Mouse (Mus musculus) hindbrain, postnatal 0 days (tissue): Measurements from ENCODE around the gene Atp5f1. TPM values are rescaled to one million over a fixed set of nuclear protein-coding genes. Genes with fewer than 3 reads are reported as not detected.
A peak's percentile ranks its signal among the peaks of the same experiment; 100 is the strongest.

Experiments used
- ATAC-seq: fragments of 200-750 bp; cut with Nextera tagmentation; 2 replicates; pipeline ENCODE4 v1.8.0; 2017; ENCODE audit warnings: mild to moderate bottlenecking, moderate TSS enrichment, moderate library complexity
- DNase-seq: peaks from one replicate; pipeline ENCODE4 v3.0.0-alpha.2; 2015; ENCODE audit warnings: low spot score
- H3K27ac ChIP-seq: fragments of 300-500 bp; sonication (generic); 2 replicates; pipeline ENCODE4 v1.5.1; 2014; ENCODE audit warnings: mild to moderate bottlenecking
- H3K27me3 ChIP-seq: fragments of 300-500 bp; sonication (generic); 2 replicates; pipeline ENCODE4 v1.6.1; 2014; ENCODE audit warnings: low read length, mixed read lengths; ENCODE audit not compliant: insufficient read depth
- H3K36me3 ChIP-seq: fragments of 300-500 bp; sonication (generic); 2 replicates; pipeline ENCODE4 v1.6.1; 2014; ENCODE audit warnings: low read length, mixed read lengths; ENCODE audit not compliant: insufficient read depth
- H3K4me1 ChIP-seq: fragments of 300-500 bp; sonication (generic); 2 replicates; pipeline ENCODE4 v1.6.1; 2014; ENCODE audit warnings: antibody characterized with exemption, low read length, mixed read lengths; ENCODE audit not compliant: insufficient read depth
- H3K4me2 ChIP-seq: fragments of 300-500 bp; sonication (generic); 2 replicates; pipeline ENCODE4 v1.6.1; 2014; ENCODE audit warnings: low read depth, mild to moderate bottlenecking, low read length, moderate library complexity, mixed read lengths
- H3K4me3 ChIP-seq: fragments of 300-500 bp; sonication (generic); 2 replicates; pipeline ENCODE4 v1.5.1; 2014; ENCODE audit warnings: low read length
- H3K9ac ChIP-seq: fragments of 300-500 bp; sonication (generic); replicated peaks from 2 replicates; pipeline ENCODE4 v1.6.1; 2014; ENCODE audit warnings: mild to moderate bottlenecking, low read length, moderate library complexity, mixed read lengths
- H3K9me3 ChIP-seq: fragments of 300-500 bp; sonication (generic); 2 replicates; pipeline ENCODE4 v1.6.1; 2016; ENCODE audit warnings: low read length, mixed read lengths
- CTCF ChIP-seq: IDR thresholded peaks from 2 replicates; pipeline ENCODE4 v1.5.1; 2016; ENCODE audit warnings: antibody characterized with exemption, control low read depth, low read depth
- WGBS: fragments of 180-500 bp; shearing (Covaris S2); extraction: QIAGEN DNeasy Blood & Tissue Kit; methylation state at CpG from one replicate; pipeline ENCODE4 v1.1.7; 2014; 5-methylcytosine and 5-hydroxymethylcytosine counted together
- polyA plus RNA-seq: library from polyadenylated mRNA; unstranded; fragments of >200 nt; fragmentation: Nextera tagmentation; extraction: Ambion mirVana; gene quantifications from 2 replicates; pipeline ENCODE4 v1.2.1, GENCODE M21; 2015
- total RNA-seq: library from RNA; depleted of rRNA; stranded (reverse); fragments of >200 nt; gene quantifications from 2 replicates; pipeline ENCODE4 v1.2.3, GENCODE M21; 2014

The Atp5f1 gene
- total and polyA plus RNA-seq, 2 experiments from 2014 or later, result 233 to 607 TPM

DNA sequence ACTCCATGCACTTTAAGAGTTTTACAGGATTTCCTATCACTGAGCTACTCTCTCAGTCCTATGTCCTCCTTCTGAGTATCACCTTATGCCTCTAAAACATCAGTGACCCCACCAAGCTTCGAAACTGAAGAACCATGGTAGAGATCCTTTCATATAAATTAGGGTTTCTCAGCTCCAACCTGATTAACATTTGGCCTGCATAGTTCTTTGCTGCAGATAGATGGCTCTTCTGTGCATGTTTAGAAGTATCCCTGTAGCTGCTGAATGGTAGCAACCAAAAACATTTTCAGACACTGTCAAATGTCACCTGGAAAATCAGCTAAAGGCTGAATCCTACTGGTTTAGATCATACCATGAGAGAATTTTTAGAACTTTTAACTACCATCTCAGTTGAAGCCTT, 2.7 kb downstream of the Atp5f1 start:
- ATAC-seq (no peak), DNase-seq (peak; percentile 11)
- Histone ChIP-seq H3K4me2 (peak overlapping the region; percentile 62; the same call in 1 of the 2 replicates), H3K27ac (no peak overlapping the region), H3K27me3 (no peaks in the 10 kb centered on the region), H3K4me3 (peak overlapping the region; percentile 81; the same call in 1 of the 2 replicates), H3K36me3 (peaks cover 22% of the 10 kb centered on the region), H3K4me1 (peaks cover 19% of the 10 kb centered on the region), H3K9me3 (no peaks in the 10 kb centered on the region), H3K9ac (peak overlapping the region; percentile 33; the same call in 1 of the 2 replicates)
- peak; percentile 49 for TF ChIP-seq CTCF
- WGBS, result 94% methylated on average over 1 of the region's 1 CpGs

DNA sequence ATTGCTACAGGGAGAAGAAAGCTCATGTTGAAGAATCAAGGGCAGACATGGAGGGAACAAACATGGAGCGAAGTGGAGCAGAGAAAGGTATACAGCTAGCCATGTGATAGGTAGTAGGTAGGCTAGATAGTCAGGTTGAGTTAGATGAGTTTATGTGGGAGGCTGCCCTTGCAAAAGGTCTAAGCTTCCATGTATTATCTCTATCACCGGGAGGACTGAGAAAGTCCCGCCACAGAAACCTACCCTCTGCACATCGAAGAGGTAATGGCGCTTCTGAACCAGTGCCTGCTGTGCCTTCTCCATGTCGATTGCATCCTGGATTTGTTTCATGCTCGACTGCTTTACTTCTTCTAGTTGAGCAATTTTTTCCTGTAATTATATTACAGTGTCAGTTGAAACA, 8.6 kb downstream of the Atp5f1 start:
- Histone ChIP-seq H3K36me3 (peaks cover 46% of the 10 kb centered on the region), H3K9ac (no peak overlapping the region), H3K4me1 (no peaks in the 10 kb centered on the region), H3K27ac (no peak overlapping the region), H3K4me3 (no peak overlapping the region), H3K27me3 (no peaks in the 10 kb centered on the region), H3K4me2 (no peak overlapping the region), H3K9me3 (no peaks in the 10 kb centered on the region)
- TF ChIP-seq CTCF, result no peak
- ATAC-seq, result no peak
- DNase-seq, result no peak
- 95% methylated on average over 7 of the region's 7 CpGs for WGBS

DNA sequence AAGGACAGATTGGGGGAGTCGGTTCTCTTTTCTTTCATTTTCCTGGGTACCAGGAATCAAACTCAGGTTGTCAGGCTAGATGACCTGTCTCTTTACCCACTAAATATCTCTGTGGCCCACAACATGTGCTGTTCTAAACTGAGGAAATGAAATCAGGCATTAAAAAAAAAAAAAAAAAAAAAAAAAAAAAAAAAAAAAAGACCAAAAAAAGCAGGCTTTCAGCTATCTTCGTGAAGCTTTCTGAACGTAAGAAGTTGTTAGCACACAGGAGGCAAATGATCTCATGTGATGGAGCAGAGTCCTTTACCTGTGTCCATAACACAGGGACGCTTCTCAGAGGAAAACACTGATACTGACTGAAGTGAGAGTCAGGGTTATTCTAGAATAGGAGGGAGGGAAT, 23.8 kb downstream of the Atp5f1 start:
- Histone ChIP-seq H3K4me2 (no peak overlapping the region), H3K9ac (no peak overlapping the region), H3K9me3 (no peaks in the 10 kb centered on the region), H3K27me3 (no peaks in the 10 kb centered on the region), H3K4me1 (no peaks in the 10 kb centered on the region), H3K36me3 (no peaks in the 10 kb centered on the region; the same call in 1 of the 2 replicates), H3K4me3 (no peak overlapping the region), H3K27ac (no peak overlapping the region)
- ATAC-seq (no peak), DNase-seq (no peak)
- WGBS, result 87% methylated on average over 4 of the region's 4 CpGs
- TF ChIP-seq CTCF, result no peak

GRCm38 (mm10) chr3:105935033-105935432, 24.9 kb downstream of the Atp5f1 start:
- Histone ChIP-seq H3K36me3 (no peaks in the 10 kb centered on the region), H3K9ac (no peak overlapping the region), H3K4me1 (no peaks in the 10 kb centered on the region), H3K4me2 (no peak overlapping the region), H3K9me3 (no peaks in the 10 kb centered on the region), H3K27me3 (no peaks in the 10 kb centered on the region), H3K27ac (no peak overlapping the region), H3K4me3 (no peak overlapping the region)
- ATAC-seq, result no peak
- TF ChIP-seq CTCF, result no peak
- WGBS, result 47% methylated on average over 5 of the region's 5 CpGs
- DNase-seq, result peak; percentile 63

- TF ChIP-seq CTCF, result no peak
- Histone ChIP-seq H3K4me1 (no peaks in the 10 kb centered on the region), H3K9ac (no peak overlapping the region), H3K4me2 (no peak overlapping the region), H3K36me3 (no peaks in the 10 kb centered on the region), H3K27me3 (no peaks in the 10 kb centered on the region), H3K9me3 (no peaks in the 10 kb centered on the region), H3K4me3 (no peak overlapping the region), H3K27ac (no peak overlapping the region)
- 90% methylated on average over 6 of the region's 6 CpGs for WGBS
- ATAC-seq (no peak), DNase-seq (no peak)
Observed at GRCm38 (mm10) chr3:105933926-105934325, 26.0 kb downstream of the Atp5f1 start.

GRCm38 (mm10) chr3:105932240-105933071, 27.4 kb downstream of the Atp5f1 start, which contains the start of gene I830077J02Rik:
TSS of gene I830077J02Rik (minus strand) at chr3:105932664.
- Histone ChIP-seq H3K4me1 (no peaks in the 10 kb centered on the region), H3K4me2 (no peak within 1 kb of the TSS), H3K27ac (no peak within 1 kb of the TSS), H3K9me3 (no peaks in the 10 kb centered on the region), H3K27me3 (no peaks in the 10 kb centered on the region), H3K4me3 (no peak within 1 kb of the TSS), H3K36me3 (no peaks in the 10 kb centered on the region), H3K9ac (no peak within 1 kb of the TSS)
- no peak for TF ChIP-seq CTCF
- DNase-seq, result no peak
- no peak for ATAC-seq
- 91% methylated on average over 8 of the region's 8 CpGs for WGBS

DNA sequence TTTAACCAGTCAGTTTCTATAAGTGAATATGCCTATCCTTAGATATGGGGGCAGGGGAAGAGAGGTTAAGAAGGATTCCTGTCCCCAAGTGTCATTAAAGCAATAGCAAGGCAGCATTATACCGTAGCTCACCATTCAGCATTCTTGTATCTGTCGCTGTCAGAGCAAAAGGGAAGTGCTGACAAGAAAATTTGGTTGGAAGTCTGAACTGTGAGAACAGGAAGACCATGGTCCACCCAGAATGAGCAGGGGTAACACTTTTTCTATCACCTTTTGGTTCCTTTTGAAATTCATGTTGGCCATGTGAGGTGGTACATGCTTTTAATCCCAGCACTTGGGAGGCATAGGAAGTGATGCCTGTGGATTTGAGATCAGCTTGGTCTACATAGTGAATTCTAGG, 28.8 kb downstream of the Atp5f1 start:
- no peak overlapping the region for H3K27ac ChIP-seq
- H3K4me3 ChIP-seq, result no peak overlapping the region
- H3K36me3 ChIP-seq, result no peaks in the 10 kb centered on the region
- TF ChIP-seq CTCF, result no peak
- no peak for ATAC-seq
- WGBS, result 90% methylated on average over 2 of the region's 2 CpGs
- no peaks in the 10 kb centered on the region for H3K27me3 ChIP-seq
- H3K4me2 ChIP-seq, result no peak overlapping the region
- no peak overlapping the region for H3K9ac ChIP-seq
- H3K4me1 ChIP-seq, result no peaks in the 10 kb centered on the region
- DNase-seq, result no peak
- H3K9me3 ChIP-seq, result no peaks in the 10 kb centered on the region
